Mouse (Mus musculus): ENCODE results near the gene Cenpv. TPM values are rescaled to one million over a fixed set of nuclear protein-coding genes. Genes with fewer than 3 reads are reported as not detected.
A peak's percentile ranks its signal among the peaks of the same experiment; 100 is the strongest.

Gene Cenpv
- total and polyA plus RNA-seq, 2 experiments from 2014 or later, result 13.1 to 19.1 TPM

DNA sequence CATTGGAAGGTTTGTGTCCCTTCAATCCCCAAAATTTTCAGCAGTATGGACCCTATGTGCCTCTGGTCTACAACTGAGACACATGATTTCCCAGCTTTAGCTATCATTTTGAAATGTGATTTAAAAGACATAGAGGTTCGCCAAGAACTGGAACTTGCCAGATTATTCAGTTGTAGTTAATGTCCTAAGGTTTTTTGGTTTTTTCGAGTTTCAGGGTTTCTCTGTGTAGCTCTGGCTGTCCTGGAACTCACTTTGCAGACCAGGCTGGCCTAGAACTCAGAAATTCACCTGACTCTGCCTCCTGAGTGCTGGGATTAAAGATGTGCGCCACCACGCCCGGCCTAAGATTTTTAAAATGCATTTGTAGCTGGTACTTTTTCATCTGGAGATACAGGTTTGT lies 14.6 kb upstream of the Cenpv start:
- Histone ChIP-seq H3K9me3 (replicated peaks; ENCODE audit: control insufficient read depth, low read length) (no peaks in the 10 kb centered on the region), H3K36me3 (replicated peaks; ENCODE audit: control insufficient read depth, insufficient read depth, low read length) (peaks cover 18% of the 10 kb centered on the region), H3K4me2 (ENCODE audit: low read depth, low read length) (peak overlapping the region; percentile 87), H3K27ac (ENCODE audit: low read depth) (no peak overlapping the region), H3K4me3 (ENCODE audit: low read depth, low read length) (peak overlapping the region; percentile 55), H3K4me1 (ENCODE audit: control insufficient read depth, insufficient read depth) (peaks cover 26% of the 10 kb centered on the region), H3K9ac (replicated peaks; ENCODE audit: low read depth, low read length) (0 out of 2 replicates have a peak overlapping the region, but pooled peaks have one; percentile 48), H3K27me3 (ENCODE audit: control insufficient read depth, insufficient read depth, low read length) (no peaks in the 10 kb centered on the region)
- DNase-seq (ENCODE audit: low spot score) (no peak), ATAC-seq (ENCODE audit: insufficient read depth, low read depth) (no peak)
- TF ChIP-seq EP300 (IDR thresholded peaks at IDR 0.05; ENCODE audit: low read depth) (no peak), CTCF (IDR thresholded peaks at IDR 0.05; ENCODE audit: low read depth) (no peak)
- WGBS, result 73% methylated on average over 5 of the region's 5 CpGs

GRCm38 (mm10) chr11:62553186-62553585 lies 14.1 kb upstream of the Cenpv start:
- no peak for DNase-seq (ENCODE audit: low spot score)
- Histone ChIP-seq H3K9me3 (replicated peaks; ENCODE audit: control insufficient read depth, low read length) (no peaks in the 10 kb centered on the region), H3K4me2 (ENCODE audit: low read depth, low read length) (peak overlapping the region; percentile 87), H3K27me3 (ENCODE audit: control insufficient read depth, insufficient read depth, low read length) (no peaks in the 10 kb centered on the region), H3K36me3 (replicated peaks; ENCODE audit: control insufficient read depth, insufficient read depth, low read length) (peaks cover 18% of the 10 kb centered on the region), H3K9ac (replicated peaks; ENCODE audit: low read depth, low read length) (peak overlapping the region; percentile 48; the same call in 1 of the 2 replicates), H3K27ac (ENCODE audit: low read depth) (no peak overlapping the region), H3K4me1 (ENCODE audit: control insufficient read depth, insufficient read depth) (peaks cover 26% of the 10 kb centered on the region), H3K4me3 (ENCODE audit: low read depth, low read length) (peak overlapping the region; percentile 55)
- TF ChIP-seq CTCF (IDR thresholded peaks at IDR 0.05; ENCODE audit: low read depth) (no peak), EP300 (IDR thresholded peaks at IDR 0.05; ENCODE audit: low read depth) (no peak)
- no peak for ATAC-seq (ENCODE audit: insufficient read depth, low read depth)
- 19% methylated on average over 1 of the region's 1 CpGs for WGBS

DNA sequence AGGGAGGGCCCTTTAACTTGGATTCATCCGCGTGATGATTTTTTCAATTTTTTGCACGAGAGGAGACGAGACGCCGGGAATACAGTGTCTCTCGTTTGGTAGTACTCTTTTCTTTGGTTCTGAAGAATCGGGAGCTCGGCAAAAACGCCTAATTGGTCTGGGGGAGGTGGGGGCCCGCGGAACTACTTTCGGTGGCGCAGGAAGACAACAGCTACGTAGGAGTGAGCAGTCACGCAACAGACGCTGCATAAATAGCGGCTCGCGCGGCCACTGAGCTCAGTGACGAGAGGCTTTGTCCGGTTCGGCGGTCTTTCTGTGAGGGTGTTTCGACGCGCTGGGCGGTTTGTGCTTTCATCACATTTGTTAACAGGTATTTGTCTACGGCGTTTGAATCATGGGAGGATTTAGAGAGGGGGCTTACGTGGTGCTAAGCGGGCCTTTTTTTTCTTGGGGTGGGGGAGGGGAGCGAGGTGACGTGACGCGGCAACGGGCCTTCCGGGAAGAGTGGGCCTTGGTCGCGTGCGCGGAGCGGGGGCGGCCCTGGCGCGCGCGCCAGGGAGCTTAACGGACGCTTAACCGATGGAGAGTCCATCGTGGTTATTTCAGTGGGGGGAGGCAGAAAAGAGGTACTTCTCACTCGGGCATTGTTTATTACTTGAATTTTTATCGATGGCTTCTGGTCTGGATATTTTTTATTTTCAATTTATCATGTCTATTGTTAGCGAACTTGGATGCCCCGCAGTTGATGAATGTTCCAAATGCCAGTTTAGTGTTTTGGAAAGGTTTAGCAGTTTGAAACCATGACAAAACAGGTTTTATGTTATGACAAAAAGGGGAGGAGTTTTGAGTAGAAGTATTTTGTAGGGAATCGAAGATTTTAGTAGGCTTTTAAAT lies 12.4 kb upstream of the Cenpv start:
- peaks cover 18% of the 10 kb centered on the region for H3K36me3 ChIP-seq (replicated peaks; ENCODE audit: control insufficient read depth, insufficient read depth, low read length)
- DNase-seq (ENCODE audit: low spot score), result peak; percentile 85
- H3K9me3 ChIP-seq (replicated peaks; ENCODE audit: control insufficient read depth, low read length), result no peaks in the 10 kb centered on the region
- peak overlapping the region; percentile 81 for H3K27ac ChIP-seq (ENCODE audit: low read depth)
- peak overlapping the region; percentile 77 for H3K4me3 ChIP-seq (ENCODE audit: low read depth, low read length)
- peak overlapping the region; percentile 67 for H3K4me2 ChIP-seq (ENCODE audit: low read depth, low read length)
- ATAC-seq (ENCODE audit: insufficient read depth, low read depth), result peak; percentile 79
- TF ChIP-seq EP300 (IDR thresholded peaks at IDR 0.05; ENCODE audit: low read depth), result peak; percentile 90
- no peak for TF ChIP-seq CTCF (IDR thresholded peaks at IDR 0.05; ENCODE audit: low read depth)
- H3K9ac ChIP-seq (replicated peaks; ENCODE audit: low read depth, low read length), result peak overlapping the region; percentile 73
- under 1% methylated on average over 58 of the region's 58 CpGs for WGBS
- peaks cover 26% of the 10 kb centered on the region for H3K4me1 ChIP-seq (ENCODE audit: control insufficient read depth, insufficient read depth)
- H3K27me3 ChIP-seq (ENCODE audit: control insufficient read depth, insufficient read depth, low read length), result no peaks in the 10 kb centered on the region

DNA sequence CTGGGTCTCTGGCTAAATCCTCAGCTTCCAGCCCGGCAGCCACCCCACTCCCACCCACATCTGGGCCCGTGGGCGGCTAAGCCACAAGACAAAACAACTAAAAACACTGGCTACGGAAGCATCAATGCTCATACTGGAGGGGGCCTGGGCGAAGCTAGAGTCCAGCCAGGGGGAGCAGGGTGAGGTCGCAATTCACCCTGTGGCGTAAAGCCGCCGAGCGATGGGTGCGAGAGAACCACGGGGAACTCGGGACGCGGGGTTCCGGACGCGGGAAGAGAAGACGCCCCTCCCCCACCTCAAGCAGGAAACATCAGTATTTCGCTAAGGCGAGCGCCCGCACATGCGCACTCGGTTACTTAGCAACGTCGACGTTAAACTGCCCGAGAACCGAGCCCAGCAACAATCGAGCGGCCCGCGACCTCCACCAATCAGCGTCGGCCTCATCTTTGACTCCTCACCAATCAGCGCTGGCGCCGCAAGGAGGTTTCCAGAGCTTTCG lies 11.7 kb upstream of the Cenpv start, which contains the start of gene Ubb:
Gene Ubb (plus strand): TSS at position 445 of the 499 bp plus-strand sequence.
- ATAC-seq (ENCODE audit: insufficient read depth, low read depth), result peak; percentile 96

DNA sequence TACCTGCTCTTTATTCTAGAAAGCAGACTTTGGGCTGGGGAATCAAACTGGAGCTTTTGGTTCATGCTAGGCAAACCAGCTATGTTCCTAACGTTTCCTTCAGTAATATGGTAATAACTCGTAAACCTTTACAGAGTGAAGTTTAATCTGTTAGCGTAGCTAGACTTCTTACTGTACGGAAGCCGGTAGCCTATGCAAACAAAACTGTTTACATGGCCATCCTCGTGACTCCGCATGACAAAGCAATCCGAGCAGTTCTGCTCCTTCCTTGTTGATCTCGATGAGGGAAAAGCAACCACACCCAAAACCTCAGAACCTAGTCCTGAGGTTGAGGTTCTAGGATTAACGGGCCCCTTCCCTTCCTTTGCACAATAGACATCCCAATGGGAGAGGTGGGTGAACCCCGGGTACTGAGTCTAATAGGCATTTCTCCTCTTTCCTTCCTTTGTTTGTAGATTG lies 11.2 kb upstream of the Cenpv start:
- Histone ChIP-seq H3K36me3 (replicated peaks; ENCODE audit: control insufficient read depth, insufficient read depth, low read length) (peaks cover 18% of the 10 kb centered on the region), H3K4me3 (ENCODE audit: low read depth, low read length) (peak overlapping the region; percentile 77), H3K4me1 (ENCODE audit: control insufficient read depth, insufficient read depth) (peaks cover 26% of the 10 kb centered on the region), H3K9me3 (replicated peaks; ENCODE audit: control insufficient read depth, low read length) (no peaks in the 10 kb centered on the region), H3K4me2 (ENCODE audit: low read depth, low read length) (peak overlapping the region; percentile 94), H3K9ac (replicated peaks; ENCODE audit: low read depth, low read length) (peak overlapping the region; percentile 92), H3K27me3 (ENCODE audit: control insufficient read depth, insufficient read depth, low read length) (no peaks in the 10 kb centered on the region), H3K27ac (ENCODE audit: low read depth) (peak overlapping the region; percentile 99)
- WGBS, result under 1% methylated on average over 11 of the region's 11 CpGs
- TF ChIP-seq EP300 (IDR thresholded peaks at IDR 0.05; ENCODE audit: low read depth), result peak; percentile 28; the same call in 1 of the 2 replicates
- TF ChIP-seq CTCF (IDR thresholded peaks at IDR 0.05; ENCODE audit: low read depth), result no peak
- DNase-seq (ENCODE audit: low spot score), result peak; percentile 73
- peak; percentile 16 for ATAC-seq (ENCODE audit: insufficient read depth, low read depth)

More for the DNA sequence above, 11.7 kb upstream of the Cenpv start, which contains the start of gene Ubb:
- H3K36me3 ChIP-seq (replicated peaks; ENCODE audit: control insufficient read depth, insufficient read depth, low read length), result peaks cover 18% of the 10 kb centered on the region
- peak within 1 kb of the TSS; percentile 77 for H3K4me3 ChIP-seq (ENCODE audit: low read depth, low read length)
- H3K27ac ChIP-seq (ENCODE audit: low read depth), result peak within 1 kb of the TSS; percentile 99
- H3K9ac ChIP-seq (replicated peaks; ENCODE audit: low read depth, low read length), result peak within 1 kb of the TSS; percentile 92
- H3K4me2 ChIP-seq (ENCODE audit: low read depth, low read length), result peak within 1 kb of the TSS; percentile 94
- H3K9me3 ChIP-seq (replicated peaks; ENCODE audit: control insufficient read depth, low read length), result no peaks in the 10 kb centered on the region
- under 1% methylated on average over 40 of the region's 40 CpGs for WGBS
- TF ChIP-seq CTCF (IDR thresholded peaks at IDR 0.05; ENCODE audit: low read depth) (no peak), EP300 (IDR thresholded peaks at IDR 0.05; ENCODE audit: low read depth) (no peak)
- H3K4me1 ChIP-seq (ENCODE audit: control insufficient read depth, insufficient read depth), result peaks cover 26% of the 10 kb centered on the region
- no peaks in the 10 kb centered on the region for H3K27me3 ChIP-seq (ENCODE audit: control insufficient read depth, insufficient read depth, low read length)
- peak; percentile 100 for DNase-seq (ENCODE audit: low spot score)
